Mouse (Mus musculus): ENCODE results near the gene Trib3. TPM values are rescaled to one million over a fixed set of nuclear protein-coding genes. Genes with fewer than 3 reads are reported as not detected.

Trib3 gene
- total RNA-seq, 2 experiments from 2014 or later: 0.49 to 1.0 TPM

DNA sequence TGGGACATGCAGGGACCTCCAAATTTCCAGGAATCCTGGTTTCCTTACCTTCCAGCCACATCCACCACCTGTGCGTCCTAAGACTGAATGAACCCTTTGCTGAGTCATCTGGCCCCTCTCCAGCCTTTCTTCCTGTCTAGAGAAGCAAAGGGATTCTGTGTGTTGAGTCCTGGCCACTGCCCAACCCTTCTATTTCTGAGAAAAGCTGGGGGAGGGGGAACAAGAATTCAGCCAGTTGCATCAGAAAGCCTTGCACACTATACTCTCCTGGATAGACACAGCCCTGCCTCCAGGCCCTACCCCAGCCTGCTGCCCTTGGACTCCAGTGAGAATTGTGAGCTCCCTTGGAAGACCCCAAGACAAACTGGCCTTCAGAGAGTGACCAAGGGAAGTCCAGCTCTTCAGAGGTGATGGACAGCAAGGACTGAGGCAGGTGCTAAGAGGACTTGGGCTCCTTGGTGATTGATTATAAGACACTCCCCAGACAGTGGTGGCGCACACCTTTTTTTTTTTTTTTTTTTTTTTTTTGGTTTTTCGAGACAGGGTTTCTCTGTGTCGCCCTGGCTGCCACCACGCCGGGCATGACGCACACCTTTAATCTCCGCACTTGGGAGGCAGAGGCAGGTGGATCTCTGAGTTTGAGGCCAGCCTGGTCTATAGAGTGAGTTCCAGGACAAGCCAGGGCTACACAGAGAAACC is 6.2 kb upstream of the Trib3 start:
- intact Hi-C loops (cut with DNase I): no loop called here

DNA sequence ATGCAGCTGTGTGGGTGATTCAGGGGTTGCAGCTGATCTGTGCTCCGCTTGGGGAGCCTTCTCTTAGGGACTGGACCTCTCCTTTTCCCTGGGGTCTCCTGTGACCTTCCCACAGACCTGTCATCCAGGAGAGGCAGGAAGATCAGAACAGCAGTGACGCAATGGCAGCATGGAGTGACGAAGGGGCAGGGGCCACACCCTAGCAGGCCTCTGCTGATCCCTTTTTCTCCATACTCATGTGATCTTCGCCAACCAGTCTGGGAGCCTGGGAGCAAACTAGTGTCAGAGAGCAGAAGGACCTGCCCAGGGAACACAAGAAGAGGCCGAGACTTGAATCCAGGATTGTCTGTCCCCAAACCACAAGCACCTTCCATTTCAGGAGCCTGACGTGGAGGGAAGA is 5.4 kb upstream of the Trib3 start:
- no peak for DNase-seq (ENCODE audit: extremely low spot score in 1 of 2, low spot score in 2 of 2)
- intact Hi-C loops (cut with DNase I): no loop called here

More for the DNA sequence above, 6.2 kb upstream of the Trib3 start:
- peak in 1 of 2 experiments; percentile 79 for DNase-seq (ENCODE audit: extremely low spot score in 1 of 2, low spot score in 2 of 2)

DNA sequence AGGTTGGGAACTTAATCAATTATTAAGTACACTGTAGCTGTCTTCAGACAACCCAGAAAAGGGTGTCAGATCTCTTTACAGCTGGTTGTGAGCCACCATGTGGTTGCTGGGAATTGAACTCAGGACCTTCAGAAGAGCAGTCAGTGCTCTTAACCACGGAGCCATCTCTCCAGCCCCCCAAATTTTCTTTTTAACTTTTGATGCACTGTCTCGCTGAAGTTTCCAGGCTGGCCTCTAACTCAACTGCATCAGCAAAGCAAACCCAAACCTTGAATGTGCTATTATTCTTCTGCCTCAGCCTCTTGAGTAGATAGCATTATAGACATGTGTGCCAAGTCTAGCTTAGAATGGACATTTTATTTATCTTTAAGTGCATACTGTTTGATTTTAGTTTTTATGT is 3.9 kb upstream of the Trib3 start:
- DNase-seq (ENCODE audit: extremely low spot score in 1 of 2, low spot score in 2 of 2): no peak
- intact Hi-C loops (cut with DNase I): no loop called here

DNA sequence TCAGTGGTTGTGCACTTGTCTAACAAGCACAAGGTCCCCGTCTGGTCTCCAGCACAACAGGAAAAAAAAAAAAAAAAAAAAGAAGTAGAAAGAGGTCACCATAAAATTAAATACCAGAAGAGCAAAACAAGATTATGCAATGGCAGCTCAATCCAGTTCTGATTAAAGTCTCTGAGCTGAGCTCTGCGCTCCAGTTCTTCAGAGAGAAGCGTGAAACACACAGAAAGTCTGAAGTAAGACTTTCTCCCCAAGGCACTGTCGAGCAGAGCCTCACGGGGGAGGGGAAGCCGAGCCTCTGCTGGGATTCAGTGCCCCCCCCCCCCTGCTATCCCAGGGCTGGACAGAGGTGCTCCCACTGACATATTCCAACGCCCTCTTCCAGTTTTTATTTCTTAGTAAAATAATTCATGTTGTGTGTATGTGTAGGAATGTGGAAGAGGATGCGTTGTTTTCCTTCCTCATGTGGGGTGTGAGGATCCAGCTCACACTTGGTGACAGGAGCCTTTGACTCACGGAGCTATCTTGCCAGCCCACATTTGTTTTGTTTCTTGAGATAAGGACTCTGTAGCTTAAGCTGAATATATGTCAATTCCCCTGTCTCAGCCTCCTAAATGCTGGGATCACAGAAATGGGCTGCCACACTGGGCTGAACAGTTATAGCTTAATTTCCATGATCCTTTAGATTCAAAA is 3.1 kb upstream of the Trib3 start:
- intact Hi-C loops (cut with DNase I): no loop called here
- no peak for DNase-seq (ENCODE audit: extremely low spot score in 1 of 2, low spot score in 2 of 2)

DNA sequence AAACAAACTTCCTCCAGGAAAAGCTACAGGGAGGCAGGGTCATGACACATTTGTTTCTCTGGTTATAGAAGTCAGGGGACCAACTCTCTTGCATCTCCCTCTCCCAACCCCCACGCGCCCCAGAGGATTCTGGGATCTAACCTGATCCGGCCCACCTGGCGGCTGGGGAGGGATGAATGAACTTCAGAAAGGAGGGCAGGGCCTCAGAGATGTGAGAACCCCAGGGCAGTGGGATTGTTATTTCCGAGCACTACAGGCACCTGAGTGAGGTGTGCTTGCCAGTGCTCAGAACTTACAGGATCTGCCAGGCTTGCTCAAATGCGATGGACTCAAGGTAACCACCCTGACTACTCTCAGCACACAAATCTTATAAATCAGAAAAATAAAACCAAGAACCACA is 1.6 kb upstream of the Trib3 start:
- intact Hi-C loops (cut with DNase I): no loop called here
- no peak for DNase-seq (ENCODE audit: extremely low spot score in 1 of 2, low spot score in 2 of 2)

DNA sequence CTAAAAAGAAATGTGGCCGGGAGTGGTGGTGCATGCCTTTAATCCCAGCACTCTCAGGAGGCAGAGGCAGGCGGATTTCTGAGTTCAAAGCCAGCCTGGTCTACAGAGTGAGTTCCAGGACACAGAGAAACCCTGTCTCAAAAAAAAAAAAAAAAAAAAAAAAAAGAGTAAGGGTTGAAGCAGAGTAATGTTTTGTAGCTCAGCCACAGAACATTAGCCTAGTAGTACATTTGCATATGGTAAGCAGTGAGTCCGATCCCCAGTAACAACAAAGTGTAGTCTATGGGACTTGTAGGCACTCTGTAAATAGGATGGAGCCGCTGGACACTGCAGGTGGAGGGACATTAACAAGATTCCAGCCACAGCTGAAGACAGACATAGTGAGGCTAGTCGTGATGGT is 1.1 kb upstream of the Trib3 start:
- intact Hi-C loops (cut with DNase I): no loop called here
- DNase-seq (ENCODE audit: extremely low spot score in 1 of 2, low spot score in 2 of 2): no peak

DNA sequence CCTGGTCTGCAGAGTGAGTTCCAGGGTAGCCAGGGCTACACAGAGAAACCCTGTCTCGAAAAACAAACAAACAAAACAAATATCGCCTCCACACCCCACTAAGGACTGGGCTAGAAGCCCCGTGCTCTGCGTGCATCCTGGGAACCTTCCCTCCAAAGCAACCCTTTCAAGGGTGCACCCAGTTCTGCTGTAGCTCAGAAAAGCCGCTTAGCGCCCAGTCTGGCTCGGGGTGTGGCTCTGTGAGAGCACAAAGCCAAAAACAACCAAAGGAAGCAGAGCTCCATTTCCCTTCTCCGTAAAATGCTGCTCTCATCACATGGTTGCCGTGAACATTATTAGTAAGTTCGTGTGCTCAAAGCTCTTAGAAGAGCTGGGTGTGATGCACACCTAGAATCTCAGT is 529 bp upstream of the Trib3 start:
- DNase-seq (ENCODE audit: extremely low spot score in 1 of 2, low spot score in 2 of 2): peak in 1 of 2 experiments; percentile 53

DNA sequence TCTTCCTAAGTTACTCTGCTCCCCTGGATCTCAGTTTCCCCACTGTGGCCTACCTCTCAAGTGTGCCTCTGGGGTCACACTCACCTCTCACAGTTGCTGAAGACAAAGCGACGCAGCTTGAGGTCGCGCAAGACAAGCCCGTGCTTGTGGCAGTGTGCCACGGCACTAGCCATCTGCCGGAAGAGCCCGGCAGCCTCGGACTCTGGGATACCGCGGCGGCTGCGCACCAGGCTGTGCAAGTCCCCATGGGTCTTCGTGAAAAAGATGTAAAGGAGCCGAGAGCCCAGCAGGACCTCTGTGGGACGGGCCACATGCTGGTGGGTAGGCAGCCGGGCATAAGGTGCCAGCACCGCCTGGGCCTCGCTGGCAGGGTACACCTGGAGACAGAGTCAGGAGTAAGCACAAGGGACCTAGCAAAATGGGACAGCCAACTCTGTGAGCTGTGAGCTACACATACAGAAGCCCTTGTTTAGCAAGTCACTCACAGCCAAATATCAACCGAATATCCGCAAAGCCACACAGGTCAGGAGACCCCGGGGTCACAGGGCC is 4.1 kb downstream of the Trib3 start:
- no peak for DNase-seq (ENCODE audit: extremely low spot score in 1 of 2, low spot score in 2 of 2)

More for the DNA sequence above, 529 bp upstream of the Trib3 start:
- intact Hi-C loops (cut with DNase I): no loop called here

DNA sequence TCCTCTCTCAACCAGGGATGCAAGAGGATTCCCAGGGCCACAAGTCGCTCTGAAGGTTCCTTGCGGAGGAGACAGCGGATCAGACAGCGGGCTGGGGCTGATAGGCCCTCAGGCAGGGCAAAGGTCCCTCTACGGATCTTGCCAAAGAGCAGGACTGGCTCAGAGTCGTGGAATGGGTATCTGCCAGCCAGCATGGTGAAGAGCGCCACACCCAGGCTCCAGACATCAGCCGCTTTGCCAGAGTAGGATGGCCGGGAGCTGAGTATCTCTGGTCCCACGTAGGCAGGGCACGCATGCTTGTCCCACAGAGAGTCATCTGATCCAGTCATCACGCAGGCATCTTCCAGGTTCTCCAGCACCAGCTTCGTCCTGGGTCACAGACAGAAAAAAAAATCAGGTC is 5.5 kb downstream of the Trib3 start:
- no peak for DNase-seq (ENCODE audit: extremely low spot score in 1 of 2, low spot score in 2 of 2)
- intact Hi-C loops (cut with DNase I): no loop called here

More for the DNA sequence above, 4.1 kb downstream of the Trib3 start:
- intact Hi-C loops (cut with DNase I): no loop called here

DNA sequence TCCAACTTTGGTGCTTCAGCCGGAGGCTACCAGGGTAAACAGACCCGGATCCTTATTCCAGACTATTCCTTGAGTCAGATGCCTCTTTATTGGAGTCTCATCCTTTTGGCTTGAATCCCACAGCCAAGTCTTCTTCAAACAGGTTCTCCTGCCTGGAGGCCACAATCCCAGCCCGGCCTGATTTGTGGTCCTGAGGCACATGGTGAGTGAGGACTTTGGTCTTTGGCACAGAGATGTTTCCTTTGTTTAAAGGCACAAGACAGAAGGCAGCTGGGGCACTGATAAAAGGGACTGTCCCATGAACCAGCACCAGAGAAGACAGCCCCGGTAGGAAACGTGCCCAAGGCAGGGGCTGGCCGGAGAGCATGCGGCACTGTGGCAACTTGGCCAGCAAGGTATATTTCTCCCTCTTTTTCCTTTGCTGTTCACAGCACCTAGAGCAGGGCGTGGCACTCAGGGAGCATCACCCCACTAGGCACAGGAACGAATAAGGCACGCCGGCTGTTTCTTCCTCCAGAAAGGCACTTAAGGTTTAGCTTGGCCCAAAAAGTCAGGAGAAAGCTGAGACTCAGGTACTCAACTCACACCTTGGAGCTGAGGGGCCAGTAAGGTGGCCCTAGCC is 6.1 kb downstream of the Trib3 start:
- intact Hi-C loops (cut with DNase I): no loop called here

DNA sequence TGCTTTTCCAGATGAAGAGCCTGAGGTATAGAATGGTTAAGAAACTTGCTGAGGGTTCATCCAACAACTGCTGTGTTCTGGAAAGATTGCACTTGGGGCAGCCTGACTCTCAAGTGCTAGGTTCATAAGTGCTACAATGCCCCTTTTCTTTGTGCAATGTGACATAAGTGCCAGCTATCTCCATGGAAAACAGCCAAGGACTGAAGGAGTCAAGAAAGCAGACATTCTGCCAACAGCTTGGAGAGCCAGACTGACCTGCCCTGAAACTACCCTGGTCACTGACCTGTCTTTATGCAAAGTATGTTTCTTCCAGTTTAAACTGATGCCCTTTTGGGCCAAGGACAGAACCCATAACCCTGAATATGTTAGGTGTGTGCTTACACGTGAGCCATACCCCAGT is 7.0 kb downstream of the Trib3 start:
- DNase-seq (ENCODE audit: extremely low spot score in 1 of 2, low spot score in 2 of 2): no peak
- intact Hi-C loops (cut with DNase I): no loop called here

More for the DNA sequence above, 6.1 kb downstream of the Trib3 start:
- no peak for DNase-seq (ENCODE audit: extremely low spot score in 1 of 2, low spot score in 2 of 2)

DNA sequence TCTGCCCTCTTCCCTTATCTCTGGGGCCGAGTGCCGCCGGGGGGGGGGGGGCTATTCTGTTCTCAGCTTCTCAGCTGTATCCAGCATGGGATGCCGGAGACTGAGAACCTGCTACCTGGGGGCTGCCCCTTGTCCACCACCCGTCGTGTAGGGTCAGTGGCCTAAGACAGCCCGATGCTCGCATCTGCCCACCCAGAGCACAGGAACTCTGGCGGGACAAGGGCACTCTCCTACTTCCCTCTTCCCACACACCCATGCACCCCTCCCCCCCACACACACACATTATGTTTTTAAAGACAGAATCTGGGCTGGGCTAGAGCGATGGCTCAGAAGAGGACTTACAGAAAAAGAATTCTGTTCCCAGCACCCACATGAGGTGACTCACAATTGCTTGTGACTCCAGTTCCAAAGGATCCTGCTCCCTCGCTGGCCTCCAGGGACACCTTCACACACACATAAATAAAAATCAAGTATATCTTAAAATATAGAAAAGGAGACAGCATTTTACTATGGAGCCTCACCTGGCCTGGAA is 8.5 kb downstream of the Trib3 start:
- intact Hi-C loops (cut with DNase I): no loop called here
- DNase-seq (ENCODE audit: extremely low spot score in 1 of 2, low spot score in 2 of 2): no peak

DNA sequence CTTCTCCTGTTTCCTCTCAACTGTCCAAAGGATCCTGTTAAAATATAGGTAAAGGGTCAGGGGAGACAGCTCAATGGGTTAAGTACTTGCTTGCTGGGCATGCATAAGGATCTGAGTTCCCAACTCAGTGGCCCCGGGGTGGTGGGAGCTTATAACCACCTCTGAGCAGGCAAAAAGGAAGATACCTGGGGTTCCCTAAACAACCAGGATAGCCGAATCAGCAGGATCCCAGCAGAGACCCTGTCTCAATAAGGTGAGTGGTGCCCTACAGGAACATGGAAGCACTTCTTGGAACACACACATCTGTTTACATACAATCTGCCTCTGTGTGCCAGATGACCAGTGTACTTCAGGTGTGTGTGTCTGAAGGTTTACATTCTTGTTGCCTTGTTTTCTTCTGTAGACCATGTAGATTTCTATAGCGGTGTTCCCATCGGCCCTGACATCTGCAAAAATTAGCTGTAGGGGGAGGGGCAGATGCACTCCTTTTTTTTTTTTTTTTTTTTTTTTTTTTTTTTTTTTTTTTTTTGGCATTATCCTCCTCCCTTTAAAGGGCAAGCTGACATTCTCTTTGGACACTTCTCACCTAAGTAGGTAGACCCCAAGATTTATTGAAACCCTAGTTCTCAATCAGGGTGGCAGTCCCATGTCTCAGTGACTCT is 10.4 kb downstream of the Trib3 start:
- no peak for DNase-seq (ENCODE audit: extremely low spot score in 1 of 2, low spot score in 2 of 2)
- intact Hi-C loops (cut with DNase I): no loop called here

DNA sequence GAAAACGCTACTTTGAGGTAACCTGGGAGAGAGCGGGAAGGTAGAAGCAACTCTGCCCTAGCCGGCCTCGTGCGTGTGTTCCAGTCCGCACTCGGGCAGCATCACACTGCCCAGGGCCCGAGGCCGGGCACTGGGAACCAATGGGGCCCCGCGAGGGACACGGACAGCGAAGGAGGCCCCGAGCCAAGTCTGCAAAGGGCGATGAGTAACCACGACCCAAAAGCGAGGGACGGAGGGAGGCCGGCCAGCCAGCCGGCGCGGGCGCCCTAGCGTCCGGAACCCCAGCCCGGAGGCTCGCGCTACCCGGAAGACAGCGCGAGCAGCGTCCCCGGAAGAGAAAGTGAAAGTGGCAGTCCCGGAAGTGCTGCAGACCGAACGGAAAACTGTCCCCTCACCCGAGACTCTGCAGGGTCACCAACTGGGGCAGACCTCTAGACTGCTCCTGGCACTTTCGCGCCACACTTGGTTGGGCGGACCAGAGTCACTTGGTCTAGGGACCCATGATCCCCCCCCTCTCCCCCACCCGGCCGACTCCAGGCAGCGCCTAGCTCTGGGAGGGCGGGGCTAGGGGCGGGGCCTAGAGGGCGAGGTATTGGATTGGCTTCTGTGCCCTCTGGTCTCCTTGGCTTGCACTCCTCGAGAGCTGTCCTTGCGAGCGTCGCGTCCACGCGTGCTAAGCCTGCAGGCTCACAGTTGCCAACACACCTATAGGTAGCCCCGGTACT is 11.6 kb downstream of the Trib3 start, which contains the start of gene Rbck1:
Rbck1 (minus strand) TSS at position 553 of the 725 bp plus-strand sequence.
- intact Hi-C loops (cut with DNase I): no loop called here
- peak; percentile 77 to 89 for DNase-seq (ENCODE audit: extremely low spot score in 1 of 2, low spot score in 2 of 2)

DNA sequence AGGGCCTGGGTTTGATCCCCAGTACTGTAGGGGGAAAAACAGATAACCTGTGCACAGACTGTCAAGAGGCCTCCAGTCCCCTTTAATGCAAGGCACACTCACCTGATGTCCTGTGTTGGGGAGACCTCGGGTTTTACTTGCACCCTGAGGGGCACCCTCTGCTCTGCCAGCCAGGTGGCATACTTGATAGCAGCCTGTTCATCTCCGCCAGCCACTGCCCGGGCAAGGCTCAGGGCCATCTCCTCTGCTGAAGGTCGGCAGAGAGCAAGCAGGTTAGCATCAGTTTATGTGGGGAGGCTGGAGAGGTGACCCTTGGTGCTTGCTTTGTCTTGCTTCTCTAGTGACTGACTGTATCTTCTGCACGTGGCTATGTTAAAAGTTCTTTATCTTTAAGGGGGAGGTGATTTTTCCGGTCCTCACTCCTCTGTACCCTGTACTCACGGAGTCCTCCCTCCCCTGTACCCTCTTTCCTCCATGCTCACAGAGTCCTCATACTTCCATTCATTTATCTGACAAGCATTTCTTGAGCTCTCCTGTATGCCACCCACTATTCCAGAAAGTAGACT is 12.9 kb downstream of the Trib3 start:
- intact Hi-C loops (cut with DNase I): no loop called here
- no peak for DNase-seq (ENCODE audit: extremely low spot score in 1 of 2, low spot score in 2 of 2)

DNA sequence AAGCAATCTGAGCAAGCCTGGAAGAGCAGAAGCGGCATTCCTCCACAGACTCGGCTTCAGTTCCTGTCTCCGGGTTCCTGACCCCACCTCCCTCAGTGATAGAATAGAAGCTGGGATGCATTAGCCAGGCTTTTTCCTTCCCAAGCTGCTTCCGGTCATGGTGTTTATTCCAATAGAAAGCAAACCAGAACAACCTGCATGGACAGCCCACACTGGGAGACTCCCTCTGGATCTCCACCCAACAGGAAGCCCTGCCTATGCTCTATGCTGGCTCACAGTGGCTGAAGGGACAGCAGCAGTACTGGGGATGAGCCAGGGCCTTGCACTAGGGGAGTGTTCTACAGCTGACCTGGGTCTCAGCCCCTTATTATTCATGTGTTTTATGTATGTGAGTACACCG is 15.9 kb downstream of the Trib3 start:
- intact Hi-C loops (cut with DNase I): loop anchor here (10.0 kb wide), 1 partner anchor 73 kb away; no protein-coding TSS in a partner anchor
- DNase-seq (ENCODE audit: extremely low spot score in 1 of 2, low spot score in 2 of 2): no peak

DNA sequence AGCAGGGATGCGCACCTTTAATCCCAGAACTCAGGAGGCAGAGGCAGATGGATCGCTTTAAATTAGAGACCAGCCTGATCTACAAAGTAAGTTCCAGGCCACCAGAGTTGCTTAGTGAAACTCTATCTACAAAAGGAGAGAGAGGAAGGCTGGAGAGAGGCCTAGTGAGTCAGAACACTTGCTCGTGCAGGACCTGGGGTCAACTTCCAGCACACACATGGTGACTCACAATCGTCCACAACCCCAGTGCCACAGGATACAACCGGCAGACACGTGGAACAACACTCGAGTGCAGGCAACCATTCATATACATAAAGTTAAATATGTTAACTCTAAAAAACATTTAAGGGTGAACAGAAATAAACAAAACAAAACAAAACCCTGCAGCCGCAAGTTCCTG is 17.2 kb downstream of the Trib3 start:
- intact Hi-C loops (cut with DNase I): loop anchor here (10.0 kb wide), 1 partner anchor 72 kb away; no protein-coding TSS in a partner anchor
- DNase-seq (ENCODE audit: extremely low spot score in 1 of 2, low spot score in 2 of 2): no peak

DNA sequence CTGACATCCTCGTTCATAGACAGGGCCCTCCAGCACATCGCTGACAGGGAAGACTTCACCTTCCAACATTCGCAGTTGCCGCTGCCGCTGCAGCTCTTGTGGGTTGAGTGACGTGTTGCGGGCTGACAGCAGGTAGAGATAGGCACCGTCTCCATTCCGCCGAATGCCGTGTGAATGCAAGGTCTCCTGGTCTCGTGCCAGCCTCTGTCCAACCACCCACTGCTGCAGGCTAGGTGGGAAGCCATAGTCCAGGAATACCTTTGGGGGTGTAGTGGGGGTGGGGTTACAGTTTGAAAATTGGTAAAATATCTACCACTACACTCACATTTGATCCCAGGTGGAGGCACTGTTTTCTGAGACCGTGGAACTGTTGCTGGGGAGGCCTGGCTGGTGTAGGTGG is 17.7 kb downstream of the Trib3 start:
- intact Hi-C loops (cut with DNase I): loop anchor here (10.0 kb wide), 1 partner anchor 71 kb away; no protein-coding TSS in a partner anchor
- DNase-seq (ENCODE audit: extremely low spot score in 1 of 2, low spot score in 2 of 2): no peak

Data from left cerebral cortex, postnatal 10 days (tissue).